Mouse (Mus musculus): ENCODE measurements around the gene Aanat.

Gene Aanat

DNA sequence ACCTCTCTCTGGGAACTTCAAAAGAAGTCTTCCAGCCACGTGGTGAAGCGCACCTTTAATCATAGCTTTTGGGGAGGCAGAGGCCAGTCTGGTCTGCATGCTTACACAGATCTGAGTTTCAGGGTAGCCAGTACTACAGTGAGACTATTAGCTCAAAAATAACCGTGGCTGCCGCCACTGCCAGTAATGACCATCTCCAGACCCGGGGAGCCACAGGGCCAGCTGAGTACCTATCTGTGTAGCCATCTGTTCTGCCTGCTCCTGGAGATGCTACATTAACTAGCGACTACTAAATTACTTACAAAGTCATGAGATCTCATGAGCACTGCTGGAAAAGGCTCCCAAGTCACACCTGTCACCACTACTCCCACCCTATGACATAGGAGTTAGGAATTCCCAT is 11.2 kb upstream of the Aanat start:
- in situ Hi-C loops (cut with MboI, MseI) = no loop called here

DNA sequence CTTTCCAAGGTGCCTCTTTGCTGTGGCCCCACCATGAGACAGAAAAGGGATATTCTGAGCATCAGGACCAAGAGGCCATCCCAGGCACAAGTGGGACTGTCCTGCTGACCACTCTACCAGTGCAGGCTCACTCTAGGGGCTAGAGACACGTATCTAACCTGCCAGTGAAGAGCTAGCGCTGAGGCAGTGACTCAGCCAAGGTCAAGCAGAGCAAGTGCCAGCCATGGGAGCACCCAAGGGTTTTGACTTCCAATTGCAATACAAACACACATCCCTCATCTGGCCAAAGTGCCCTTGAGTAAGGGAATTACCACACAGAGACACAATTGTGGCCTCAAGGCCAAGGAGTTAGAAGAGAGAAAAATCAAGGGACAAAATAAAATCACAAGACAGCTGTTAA is 10.8 kb upstream of the Aanat start:
- in situ Hi-C loops (cut with MboI, MseI) = no loop called here

DNA sequence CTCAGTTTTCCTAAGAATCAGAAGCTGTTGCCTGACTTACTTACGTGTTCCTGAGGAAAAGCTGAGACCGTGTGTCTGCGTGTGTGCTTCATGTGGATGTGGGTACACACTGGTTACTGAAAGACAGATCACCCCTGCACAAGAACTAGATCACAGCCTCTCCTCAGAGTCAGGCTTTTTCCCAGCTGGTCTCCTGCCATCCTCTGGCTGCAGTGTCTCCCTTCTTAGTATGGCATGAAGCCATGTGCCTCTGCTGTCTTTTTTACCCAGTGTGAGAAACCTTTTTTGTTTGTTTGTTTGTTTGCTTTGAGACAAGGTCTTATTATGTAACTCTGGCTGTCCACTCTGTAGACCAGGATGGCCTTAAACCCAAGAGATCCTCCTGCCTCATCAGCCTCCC is 7.0 kb upstream of the Aanat start:
- in situ Hi-C loops (cut with MboI, MseI) = no loop called here

DNA sequence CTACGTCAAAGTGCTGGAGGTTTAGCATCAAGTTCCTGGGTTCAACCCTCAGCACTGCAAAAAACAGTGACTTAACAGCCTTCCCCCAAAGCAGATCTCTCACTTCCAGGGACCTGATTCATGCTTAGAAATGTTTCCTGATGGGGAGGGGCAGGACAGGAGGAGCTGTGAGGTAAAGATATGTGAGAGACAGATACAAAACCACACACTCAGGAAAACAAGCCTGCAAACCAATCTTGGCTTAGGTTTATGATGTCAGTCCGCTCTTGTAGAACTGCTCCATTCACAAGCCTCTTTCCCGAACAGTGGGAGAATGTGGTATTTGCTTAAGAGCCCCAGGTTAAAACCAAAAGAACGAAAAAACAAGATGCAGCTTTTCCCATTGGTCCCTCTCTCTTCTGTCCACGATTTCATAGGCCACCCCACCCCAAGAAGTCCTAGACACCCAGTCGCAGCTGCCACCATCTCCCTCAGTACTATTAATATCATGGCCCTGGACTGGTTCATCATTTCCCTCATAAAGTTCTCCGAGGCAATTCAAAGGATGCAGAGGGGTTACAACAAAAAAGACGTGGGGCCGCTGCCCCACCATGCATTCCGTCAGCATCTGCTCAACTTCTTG is 6.1 kb upstream of the Aanat start:
- in situ Hi-C loops (cut with MboI, MseI) = no loop called here

DNA sequence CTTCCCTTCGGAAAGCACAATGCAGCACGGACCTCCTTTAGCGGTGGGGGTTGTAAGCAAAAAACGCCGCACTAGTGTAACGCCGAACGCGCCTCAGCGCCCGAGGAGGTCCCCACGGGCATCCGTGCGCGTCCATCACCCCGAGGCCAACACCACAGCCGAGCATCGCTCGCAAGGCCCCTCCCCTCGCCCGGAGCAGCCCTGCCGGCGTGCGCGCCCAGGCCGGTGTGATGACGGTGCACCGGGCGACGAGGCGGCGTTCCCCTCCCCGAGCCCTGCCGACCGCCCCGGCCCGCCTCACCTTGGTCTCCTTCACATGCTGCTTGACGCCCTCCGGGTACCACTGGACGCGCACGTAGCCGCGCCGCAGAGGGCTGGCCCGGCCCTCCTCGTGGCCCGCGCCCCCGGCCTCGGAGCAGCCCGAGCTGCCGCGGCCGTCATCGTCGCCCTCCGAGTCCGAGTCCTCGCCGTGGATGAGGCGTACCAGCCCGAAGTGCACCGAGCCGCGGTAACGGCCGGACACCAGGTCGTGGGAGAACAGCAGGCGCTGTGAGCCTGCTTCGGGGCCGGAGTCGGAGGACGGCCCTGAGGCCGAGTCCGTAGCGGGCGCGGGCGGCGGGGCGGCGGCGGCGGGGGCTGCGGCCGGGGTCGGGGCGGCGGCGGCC is 5.4 kb upstream of the Aanat start:
- in situ Hi-C loops (cut with MboI, MseI) = no loop called here

DNA sequence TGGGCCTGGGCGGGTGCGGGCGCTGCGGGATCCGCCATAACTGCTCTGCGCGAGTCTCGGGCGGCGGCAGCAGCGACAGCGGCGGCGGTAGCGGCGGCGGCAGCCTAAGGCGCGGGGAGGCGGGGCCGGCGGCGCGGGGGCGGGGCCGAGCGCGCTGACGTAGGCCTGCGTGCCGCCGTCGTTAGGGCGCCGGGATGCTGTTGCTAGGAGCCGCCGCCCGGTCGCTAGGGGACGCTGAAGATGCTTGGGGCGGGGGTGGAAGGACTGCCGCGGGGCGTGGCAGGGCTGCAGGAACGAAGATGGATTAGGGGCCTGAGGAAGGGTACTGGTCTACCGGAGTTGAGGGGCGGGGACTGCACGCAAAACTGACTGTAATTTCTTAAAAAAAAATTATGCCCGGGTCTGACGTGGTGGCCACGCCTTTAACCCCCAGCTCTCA is 4.8 kb upstream of the Aanat start, which contains the start of gene Ube2o:
Ube2o (minus strand) TSS at position 72 of the 439 bp plus-strand sequence.
- in situ Hi-C loops (cut with MboI, MseI) = no loop called here

DNA sequence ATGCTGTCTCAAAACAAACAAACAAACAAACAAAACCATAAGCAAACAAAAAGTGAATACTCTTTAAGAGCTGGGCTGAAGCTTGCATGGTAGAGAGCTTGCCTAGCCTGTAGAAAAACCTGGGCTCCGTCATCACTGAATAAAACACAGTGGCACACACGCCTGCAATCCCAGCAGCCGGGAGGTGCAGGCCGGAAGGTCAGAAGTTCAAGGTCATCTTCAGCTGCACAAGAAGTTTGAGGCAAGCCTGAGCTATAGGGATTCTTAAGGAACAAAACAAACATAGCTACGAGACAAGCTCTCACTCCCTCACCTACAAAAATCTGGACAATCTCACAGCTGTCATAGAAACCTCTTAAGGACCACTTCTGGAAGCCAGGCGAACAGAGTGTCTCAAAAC is 550 bp upstream of the Aanat start:
- in situ Hi-C loops (cut with MboI, MseI) = loop anchor here (5.0 kb wide), 1 partner anchor 37 kb away; no protein-coding TSS in a partner anchor

DNA sequence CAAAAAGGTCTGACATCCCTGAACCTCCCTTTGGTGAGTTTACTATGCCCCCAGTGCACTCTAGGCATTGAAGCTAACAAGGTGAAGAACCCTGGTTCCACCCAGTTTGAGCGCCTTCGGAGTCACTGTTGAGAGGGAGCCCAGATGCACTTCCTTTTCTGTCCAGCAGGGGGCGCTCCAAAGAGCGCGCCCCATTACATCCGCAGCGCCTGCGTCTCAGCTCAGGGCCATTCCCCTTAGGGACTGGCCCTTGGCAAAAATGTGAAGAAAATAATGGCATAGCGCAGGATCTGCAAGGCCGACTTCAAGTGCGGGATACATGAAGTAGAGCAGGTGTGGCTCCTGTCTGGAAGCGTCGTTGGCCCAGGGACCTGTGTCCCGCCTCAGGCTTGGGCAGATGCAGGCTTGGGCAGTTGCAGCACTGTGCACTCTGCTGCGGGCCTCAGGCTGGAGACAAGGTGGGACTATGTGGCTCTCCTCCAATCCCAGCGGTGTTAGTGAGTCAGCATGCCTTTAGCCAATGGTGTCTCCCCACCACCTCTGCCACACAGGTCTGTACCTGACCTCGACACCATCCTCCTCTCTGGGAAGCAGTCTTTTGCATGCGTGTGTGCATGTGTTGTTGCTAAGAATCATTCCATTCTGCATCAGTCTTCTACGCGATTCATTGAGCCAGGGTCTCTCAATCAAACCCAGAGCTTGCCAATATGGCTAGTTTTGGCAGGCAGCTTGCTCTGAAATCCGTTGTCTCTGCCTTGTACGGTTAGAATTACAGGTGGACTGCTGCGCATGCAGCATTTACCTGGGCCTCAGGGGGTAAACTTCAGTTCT is 784 bp downstream of the Aanat start:
- in situ Hi-C loops (cut with MboI, MseI) = loop anchor here (5.0 kb wide), 1 partner anchor 35 kb away; no protein-coding TSS in a partner anchor

DNA sequence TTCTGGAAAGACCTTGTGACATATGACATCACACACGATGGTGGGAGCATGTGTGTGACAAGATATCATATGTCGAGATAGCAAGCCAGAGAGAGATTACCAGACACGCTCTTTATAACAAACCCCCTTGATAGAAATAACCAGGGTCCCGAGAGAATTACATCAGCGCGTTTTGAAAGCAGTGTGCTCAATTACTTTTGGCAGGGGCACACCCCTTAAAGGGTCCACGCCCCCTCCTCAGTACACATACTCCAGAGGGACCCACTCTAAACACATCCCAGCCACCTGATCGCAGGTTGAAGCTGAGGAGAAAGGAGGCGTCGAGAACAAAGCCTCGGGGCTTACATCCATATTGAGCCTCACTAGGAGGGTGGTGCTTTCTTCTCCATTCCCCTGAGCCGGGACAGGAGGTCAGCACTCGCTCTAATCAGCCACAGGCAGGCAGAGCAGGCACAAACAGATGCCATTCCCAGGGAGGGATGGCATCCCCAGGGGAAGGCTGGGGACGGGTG is 2.8 kb downstream of the Aanat start:
- in situ Hi-C loops (cut with MboI, MseI) = loop anchor here (5.0 kb wide), 1 partner anchor 33 kb away; no protein-coding TSS in a partner anchor

DNA sequence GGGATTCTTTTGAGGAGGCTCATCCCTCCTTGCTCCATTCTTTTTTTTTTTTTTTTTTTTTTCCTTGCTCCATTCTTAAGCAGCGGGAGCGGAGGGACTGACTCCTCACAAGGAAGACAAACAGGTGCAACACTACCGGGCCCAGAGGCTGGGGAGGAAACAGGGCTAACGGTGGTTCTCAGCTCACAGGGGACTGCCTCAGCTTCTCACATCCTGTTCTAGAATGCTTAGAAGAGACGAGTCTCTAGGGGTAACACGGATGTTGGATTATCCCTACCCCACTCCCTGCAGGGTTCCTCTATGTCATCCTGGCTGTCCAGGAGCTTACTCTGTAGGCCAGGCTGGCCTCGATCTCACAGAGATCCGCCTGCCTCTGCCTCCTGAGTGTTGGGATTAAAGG is 3.3 kb downstream of the Aanat start:
- in situ Hi-C loops (cut with MboI, MseI) = loop anchor here (5.0 kb wide), 1 partner anchor 33 kb away; no protein-coding TSS in a partner anchor

DNA sequence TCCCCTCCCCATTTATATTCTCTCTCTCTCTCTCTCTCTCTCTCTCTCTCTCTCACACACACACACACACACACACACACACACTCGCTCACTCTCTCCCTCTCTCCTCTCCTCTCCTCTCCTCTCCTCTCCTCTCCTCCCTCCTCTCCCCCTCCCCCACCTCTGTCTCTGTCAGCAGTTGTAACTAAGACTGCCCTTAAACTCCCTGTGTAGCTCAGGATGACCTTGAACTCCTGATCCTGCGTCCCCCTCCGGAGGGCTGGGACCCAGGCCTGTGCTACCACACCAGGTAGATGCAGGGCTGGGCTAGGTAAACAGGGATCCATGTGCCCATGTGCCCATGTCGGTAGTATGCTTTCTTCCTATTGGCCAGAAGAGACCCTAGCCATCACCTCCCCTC is 5.4 kb downstream of the Aanat start:
- in situ Hi-C loops (cut with MboI, MseI) = no loop called here

DNA sequence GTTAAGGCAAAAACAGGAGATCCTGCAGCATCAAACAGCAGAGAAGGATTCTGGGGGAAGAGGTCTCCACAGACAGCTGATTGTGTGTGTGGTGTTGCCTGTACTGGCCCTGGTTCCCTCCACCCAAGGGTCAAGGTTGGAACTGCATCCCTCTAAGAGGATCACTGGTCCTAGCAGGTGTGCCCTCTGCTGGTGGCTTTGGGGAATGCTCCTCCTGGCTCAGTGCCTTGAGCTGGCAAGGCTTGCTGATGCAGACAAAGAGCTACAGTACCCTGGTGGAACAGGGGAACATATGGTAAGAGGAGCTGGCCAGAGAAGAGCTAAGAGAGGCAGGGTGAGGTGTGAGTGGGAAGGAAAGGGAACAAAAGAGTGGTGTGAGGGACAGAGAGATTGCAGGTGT is 6.2 kb downstream of the Aanat start:
- in situ Hi-C loops (cut with MboI, MseI) = no loop called here

DNA sequence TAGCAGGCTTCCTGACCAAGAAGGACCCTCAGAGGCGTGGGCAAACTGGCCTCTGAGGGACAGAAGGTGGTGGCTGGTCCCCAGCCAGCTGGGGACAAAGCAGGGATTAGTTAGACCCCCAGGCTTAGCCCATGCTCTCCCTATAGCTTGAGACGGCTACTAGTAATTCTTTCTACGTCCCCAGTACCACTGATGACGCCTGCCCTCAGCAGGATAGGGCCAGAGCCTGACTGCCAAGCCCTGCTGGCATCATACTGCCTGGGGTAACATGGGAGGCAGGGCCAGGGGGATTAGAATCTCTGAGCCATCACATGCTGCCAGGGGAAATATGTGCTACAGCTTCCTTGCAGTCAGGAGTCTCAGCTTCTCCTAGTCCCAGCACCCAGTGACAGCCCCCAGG is 7.1 kb downstream of the Aanat start:
- in situ Hi-C loops (cut with MboI, MseI) = no loop called here

DNA sequence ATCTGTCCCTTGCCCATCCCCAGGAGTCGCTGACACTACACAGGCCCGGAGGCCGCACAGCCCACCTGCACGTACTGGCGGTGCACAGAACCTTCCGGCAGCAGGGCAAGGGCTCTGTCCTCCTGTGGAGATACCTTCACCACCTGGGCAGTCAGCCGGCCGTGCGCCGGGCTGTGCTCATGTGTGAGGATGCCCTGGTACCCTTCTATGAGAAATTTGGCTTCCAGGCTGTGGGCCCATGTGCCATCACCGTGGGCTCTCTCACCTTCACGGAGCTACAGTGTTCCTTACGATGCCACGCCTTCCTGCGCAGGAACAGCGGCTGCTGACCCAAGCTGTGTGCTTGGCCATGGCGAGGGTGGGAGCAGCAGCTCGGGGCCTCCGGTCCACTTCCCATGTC is 10.5 kb downstream of the Aanat start:
- in situ Hi-C loops (cut with MboI, MseI) = no loop called here

DNA sequence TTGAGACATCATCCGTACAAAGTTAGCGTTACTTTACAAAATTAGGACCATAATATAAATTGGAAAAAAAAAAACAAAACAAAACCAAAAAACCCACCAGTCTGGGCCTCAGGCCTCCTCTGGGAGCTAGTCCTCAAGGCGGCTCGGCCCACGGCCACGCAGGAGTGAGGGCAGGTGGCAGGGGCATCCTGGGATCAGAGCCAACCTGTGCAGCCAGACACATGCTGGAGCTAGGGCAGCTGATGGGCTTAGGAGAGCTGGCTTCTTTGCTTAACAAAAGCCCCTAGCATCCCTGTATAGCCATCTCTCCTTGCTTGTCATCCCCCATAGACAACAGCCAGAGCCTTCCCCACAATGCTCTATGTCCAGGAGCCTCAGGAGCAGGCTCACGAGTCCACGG is 12.0 kb downstream of the Aanat start:
- in situ Hi-C loops (cut with MboI, MseI) = no loop called here

DNA sequence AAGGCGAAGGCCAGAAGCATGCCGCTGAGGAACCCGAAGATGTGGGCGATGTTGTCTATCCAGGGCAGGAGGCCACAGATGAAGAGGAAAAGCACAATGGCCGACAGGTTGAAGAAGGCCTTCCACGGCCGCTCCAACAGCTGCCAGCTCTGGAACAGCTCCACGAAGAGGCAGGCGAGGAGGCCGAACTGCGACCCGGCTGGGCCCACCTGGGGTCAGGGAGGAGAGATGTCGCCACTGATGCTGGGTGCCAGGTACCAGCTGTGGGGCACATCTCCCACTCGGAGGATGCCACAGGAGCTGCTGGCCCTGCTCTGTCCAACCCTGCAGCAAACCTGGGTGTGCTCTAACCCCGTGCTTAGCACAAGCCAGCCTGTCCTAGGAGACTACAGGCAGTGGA is 13.0 kb downstream of the Aanat start:
- in situ Hi-C loops (cut with MboI, MseI) = no loop called here

DNA sequence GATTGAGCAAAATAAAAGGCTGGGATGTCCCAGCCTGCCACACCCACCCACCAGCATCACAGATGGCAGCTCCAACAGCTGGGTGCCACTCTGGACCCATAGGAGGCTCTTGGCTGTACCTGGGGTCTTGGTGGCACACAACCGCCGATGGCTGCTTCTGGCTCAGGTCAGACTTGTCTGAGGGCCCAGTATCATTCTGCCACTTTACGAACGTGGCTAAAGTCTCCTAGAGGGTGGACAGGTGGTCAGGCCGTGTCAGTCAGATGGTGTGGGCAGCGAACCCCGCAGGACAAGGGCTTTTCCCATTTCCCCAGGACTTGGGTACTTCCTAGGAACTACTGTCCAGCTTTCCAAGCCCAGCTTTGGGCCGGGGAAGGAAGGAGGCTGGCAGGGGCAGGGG is 14.9 kb downstream of the Aanat start:
- in situ Hi-C loops (cut with MboI, MseI) = loop anchor here (5.0 kb wide), 1 partner anchor 51 kb away; the partner anchor contains the start of genes Cygb and Prcd

DNA sequence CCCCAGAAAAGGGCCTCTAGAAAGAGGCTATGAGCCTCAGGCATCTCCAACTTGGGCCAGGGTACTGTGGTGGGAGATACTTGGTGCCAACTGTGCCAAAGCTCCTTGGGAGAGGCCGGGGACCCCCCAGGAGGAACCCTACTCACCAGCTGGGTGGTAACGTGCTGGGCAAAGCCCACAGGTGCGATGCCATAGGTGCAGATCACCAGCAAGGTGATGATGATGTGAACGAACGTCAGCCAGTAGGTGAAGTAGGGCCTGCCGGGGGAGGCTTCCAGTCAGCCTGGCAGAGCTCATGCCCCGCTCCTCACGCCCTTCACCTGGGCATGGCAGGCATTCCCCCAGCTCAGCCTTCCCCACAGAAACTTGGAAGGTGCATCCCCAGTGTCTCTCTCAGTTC is 15.8 kb downstream of the Aanat start:
- in situ Hi-C loops (cut with MboI, MseI) = loop anchor here (5.0 kb wide), 1 partner anchor 50 kb away; the partner anchor contains the start of genes Cygb and Prcd

DNA sequence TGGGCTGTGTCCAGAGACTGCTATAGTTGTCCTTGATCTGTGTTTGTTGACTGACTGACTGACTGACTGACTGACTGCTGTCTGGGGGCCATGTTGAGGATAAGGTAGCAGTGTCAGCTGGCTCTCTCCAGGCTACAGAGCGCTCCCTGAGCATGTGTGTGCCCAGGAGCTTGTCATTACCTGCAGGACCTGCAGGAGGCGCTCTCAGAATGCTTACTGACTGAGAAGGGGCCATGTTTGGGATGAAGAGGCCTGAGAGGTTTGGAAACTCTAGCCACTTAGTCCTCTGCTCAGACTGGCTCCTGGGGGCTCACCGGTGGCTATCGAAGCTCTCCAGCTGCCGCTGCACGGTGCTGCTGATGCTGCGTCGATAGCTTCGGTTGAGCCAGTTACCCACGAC is 17.1 kb downstream of the Aanat start:
- in situ Hi-C loops (cut with MboI, MseI) = loop anchor here (5.0 kb wide), 1 partner anchor 49 kb away; the partner anchor contains the start of genes Cygb and Prcd

DNA sequence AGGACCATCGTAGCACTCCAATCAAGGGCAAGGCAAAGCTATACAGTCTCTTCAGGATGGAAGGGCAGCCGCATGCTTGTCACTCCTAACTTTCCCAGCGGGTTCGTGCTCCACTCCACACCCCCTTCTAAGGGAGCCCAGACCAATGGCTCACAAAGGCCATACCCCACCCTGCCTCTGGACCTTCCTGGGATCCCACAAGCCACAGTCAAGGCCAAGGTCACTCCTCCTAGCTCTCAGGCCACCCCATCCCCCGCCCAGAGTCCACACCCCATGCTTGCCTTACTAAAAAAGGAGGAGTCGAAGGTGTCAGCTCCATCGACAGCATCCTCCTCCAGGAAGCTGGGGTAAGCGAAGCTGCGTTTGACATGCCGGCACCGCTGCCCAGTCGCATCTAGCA is 17.9 kb downstream of the Aanat start:
- in situ Hi-C loops (cut with MboI, MseI) = loop anchor here (5.0 kb wide), 1 partner anchor 48 kb away; the partner anchor contains the start of genes Cygb and Prcd

DNA sequence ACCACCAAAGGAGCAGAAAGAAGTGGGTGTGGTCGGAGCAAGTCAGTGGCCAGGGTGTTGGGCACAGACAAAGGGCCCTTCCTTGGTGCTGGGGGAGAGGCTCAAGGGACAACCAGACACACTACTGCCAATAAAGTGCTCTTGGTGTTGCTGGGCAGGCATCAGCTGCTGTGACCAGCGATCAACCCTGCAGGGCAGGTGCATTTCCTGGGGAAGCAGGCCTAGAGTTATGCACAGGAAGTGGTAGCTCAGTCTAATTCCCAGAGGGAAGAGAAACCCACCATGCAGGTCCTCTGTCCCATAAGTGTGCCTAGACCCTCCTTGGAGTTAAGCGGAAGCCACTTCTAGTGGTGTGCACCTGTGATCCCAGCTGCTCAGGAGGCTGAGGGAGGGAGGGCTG is 21.5 kb downstream of the Aanat start:
- in situ Hi-C loops (cut with MboI, MseI) = no loop called here
